8 mouse cellular contexts compared by ENCODE assay signal in genomic region chr14:120277081-120277656, GRCm38 (mm10). TPM values are rescaled to one million over a fixed set of nuclear protein-coding genes. Genes with fewer than 3 reads are reported as not detected.
DNase-seq lines count a peak whose midpoint lies in the region; ATAC-seq and TF ChIP-seq lines count a peak whose summit lies in the region.

No protein-coding gene starts in this region.

- no peak for TF ChIP-seq CTCF in spleen, adult 2 months (IDR thresholded peaks at IDR 0.05; ENCODE audit: extremely low read depth, insufficient read depth, insufficient read length, insufficient replicate concordance)
- no peak for TF ChIP-seq CTCF in lung, adult 2 months (IDR thresholded peaks at IDR 0.05; ENCODE audit: insufficient read depth, low read length)

- intact Hi-C loops in gastrocnemius, postnatal 36 days (cut with DNase I): loop anchor here (2.0 kb wide), 1 partner anchor 60 kb away; no protein-coding TSS in a partner anchor

- H3K4me3 ChIP-seq in spleen, adult 2 months (ENCODE audit: extremely low read depth, insufficient read depth, insufficient read length): peak overlapping the region; percentile 53
- peak overlapping the region; percentile 62 for H3K4me3 ChIP-seq in intestine, embryonic 14.5 days (ENCODE audit: low read depth, low read length)
- H3K4me3 ChIP-seq in lung, adult 2 months (replicated peaks; ENCODE audit: extremely low read depth, low read depth, low read length): peak overlapping the region; percentile 79
- peak overlapping the region; percentile 57 for H3K4me3 ChIP-seq in neural tube, embryonic 14.5 days (ENCODE audit: low read depth, low read length)

- no peaks in the 10 kb centered on the region for H3K27me3 ChIP-seq in spleen, adult 2 months (ENCODE audit: control insufficient read depth, insufficient read depth, low read length)
- no peaks in the 10 kb centered on the region for H3K27me3 ChIP-seq in intestine, embryonic 14.5 days (replicated peaks; ENCODE audit: control insufficient read depth, insufficient read depth, low read length)
- H3K27me3 ChIP-seq in neural tube, embryonic 14.5 days (ENCODE audit: control insufficient read depth, insufficient read depth, low read length): no peaks in the 10 kb centered on the region

- H3K9me3 ChIP-seq in intestine, embryonic 14.5 days (ENCODE audit: control insufficient read depth, low read length): no peaks in the 10 kb centered on the region
- H3K9me3 ChIP-seq in neural tube, embryonic 14.5 days (ENCODE audit: control insufficient read depth, low read length): no peaks in the 10 kb centered on the region

- no peaks in the 10 kb centered on the region for H3K36me3 ChIP-seq in spleen, adult 2 months (ENCODE audit: control insufficient read depth, insufficient read depth, low read length)
- H3K36me3 ChIP-seq in intestine, embryonic 14.5 days (ENCODE audit: control insufficient read depth, insufficient read depth, low read length): no peaks in the 10 kb centered on the region
- no peaks in the 10 kb centered on the region for H3K36me3 ChIP-seq in neural tube, embryonic 14.5 days (ENCODE audit: control insufficient read depth, insufficient read depth, low read length)

- 4% methylated on average over 10 of the region's 10 CpGs for WGBS in spleen, adult 2 months
- 3% methylated on average over 10 of the region's 10 CpGs for WGBS in intestine, embryonic 14.5 days
- whole genome bisulfite sequencing in lung, adult 2 months: 1% methylated on average over 10 of the region's 10 CpGs
- 20% methylated on average over 10 of the region's 10 CpGs for WGBS in neural tube, embryonic 14.5 days

- peak in 1 of 2 experiments; percentile 27 for DNase-seq in spleen, adult 2 months (ENCODE audit: low read depth in 1 of 2, low spot score in 2 of 2)
- no peak for DNase-seq in spleen, postnatal 14 days (ENCODE audit: low spot score in 2 of 2)
- peak; percentile 47 to 67 for DNase-seq in gastrocnemius, postnatal 36 days
- peak; percentile 80 for DNase-seq in intestine, embryonic 14.5 days (ENCODE audit: low spot score)
- peak; percentile 66 for DNase-seq in lung, adult 2 months
- no peak for DNase-seq in left cerebral cortex, adult 8-10 months (ENCODE audit: low spot score in 2 of 2)

- H3K9ac ChIP-seq in intestine, embryonic 14.5 days (ENCODE audit: low read length): peak overlapping the region; percentile 74
- peak overlapping the region; percentile 52; the same call in 1 of the 2 replicates for H3K9ac ChIP-seq in neural tube, embryonic 14.5 days (replicated peaks; ENCODE audit: low read depth, low read length)

- peak; percentile 33 for ATAC-seq in common myeloid progenitor, adult 5-6 weeks (replicated peaks; ENCODE audit: low read depth, poor library complexity, severe bottlenecking)
- no peak; the same call in 1 of the 2 replicates for ATAC-seq in intestine, embryonic 14.5 days (replicated peaks; ENCODE audit: low FRiP score, low TSS enrichment, low read depth)
- no peak for ATAC-seq in neural tube, embryonic 14.5 days (ENCODE audit: low read depth)

- peak overlapping the region; percentile 91 for H3K4me2 ChIP-seq in intestine, embryonic 14.5 days (ENCODE audit: low read length)
- peak overlapping the region; percentile 72 for H3K4me2 ChIP-seq in neural tube, embryonic 14.5 days (ENCODE audit: low read depth, low read length)

- no peak for TF ChIP-seq POLR2A in spleen, adult 2 months (IDR thresholded peaks at IDR 0.05; ENCODE audit: low read depth, low read length)
- TF ChIP-seq POLR2A in lung, adult 2 months (IDR thresholded peaks at IDR 0.05; ENCODE audit: borderline replicate concordance, extremely low read depth, low read depth, low read length): peak; percentile 25; the same call in 1 of the 2 replicates

- peak overlapping the region; percentile 91 for H3K27ac ChIP-seq in spleen, adult 2 months (ENCODE audit: insufficient read depth, low read length)
- H3K27ac ChIP-seq in intestine, embryonic 14.5 days (ENCODE audit: low read depth): peak overlapping the region; percentile 91
- peak overlapping the region; percentile 45; the same call in 1 of the 2 replicates for H3K27ac ChIP-seq in neural tube, embryonic 14.5 days (ENCODE audit: low read depth, low read length)

- peaks cover 13% of the 10 kb centered on the region for H3K4me1 ChIP-seq in spleen, adult 2 months (ENCODE audit: control insufficient read depth, insufficient read depth, insufficient read length)
- peaks cover 39% of the 10 kb centered on the region for H3K4me1 ChIP-seq in intestine, embryonic 14.5 days (replicated peaks; ENCODE audit: control insufficient read depth, insufficient read depth, low read length)
- peaks cover 32% of the 10 kb centered on the region for H3K4me1 ChIP-seq in lung, adult 2 months (ENCODE audit: control insufficient read depth, insufficient read depth, low read length)
- peaks cover 27% of the 10 kb centered on the region for H3K4me1 ChIP-seq in neural tube, embryonic 14.5 days (ENCODE audit: control insufficient read depth, insufficient read depth, low read length)

RNA-seq across cellular contexts. Expression of gene Mbnl2, which starts 1.7 kb away (rescaled TPM):
- 18.9 and 28.9 TPM in 2 replicates for polyA plus RNA-seq in spleen, adult 2 months (2012; rRNA removed)
- total RNA-seq in common myeloid progenitor, adult 5-6 weeks (2017): 62.3 and 68.1 TPM in 2 replicates
- 100 to 1,000 TPM; 312 to 318 TPM for total RNA-seq in gastrocnemius, postnatal 36 days (2021)
- 111 and 118 TPM in 2 replicates for polyA plus RNA-seq in intestine, embryonic 14.5 days (2014; fragmentation: Nextera tagmentation; extraction: Ambion mirVana)
- polyA plus RNA-seq in lung, adult 2 months (2012; rRNA removed): 121 and 130 TPM in 2 replicates
- polyA plus RNA-seq in neural tube, embryonic 14.5 days (2014; fragmentation: Nextera tagmentation; extraction: Ambion mirVana): 17.9 and 39.5 TPM in 2 replicates
- 100 to 1,000 TPM; 222 to 278 (median 250) TPM for total RNA-seq in left cerebral cortex, adult 8-10 months (2022)

Comparison
In these comparisons a context has a peak if more than half of its experiments do, and no peak if none do; other contexts are left out.
1. DNase-seq: peak in gastrocnemius, postnatal 36 days (2 of 2), intestine, embryonic 14.5 days (single experiment) and lung, adult 2 months (single experiment); none in spleen, postnatal 14 days (0 of 2) and left cerebral cortex, adult 8-10 months (0 of 2).
2. Peak in every context shown above with its lines, with median percentiles within 50 percentile points of each other: H3K27ac ChIP-seq and H3K4me3 ChIP-seq.